8 mouse cellular contexts compared by ENCODE assay signal in the genomic region with DNA sequence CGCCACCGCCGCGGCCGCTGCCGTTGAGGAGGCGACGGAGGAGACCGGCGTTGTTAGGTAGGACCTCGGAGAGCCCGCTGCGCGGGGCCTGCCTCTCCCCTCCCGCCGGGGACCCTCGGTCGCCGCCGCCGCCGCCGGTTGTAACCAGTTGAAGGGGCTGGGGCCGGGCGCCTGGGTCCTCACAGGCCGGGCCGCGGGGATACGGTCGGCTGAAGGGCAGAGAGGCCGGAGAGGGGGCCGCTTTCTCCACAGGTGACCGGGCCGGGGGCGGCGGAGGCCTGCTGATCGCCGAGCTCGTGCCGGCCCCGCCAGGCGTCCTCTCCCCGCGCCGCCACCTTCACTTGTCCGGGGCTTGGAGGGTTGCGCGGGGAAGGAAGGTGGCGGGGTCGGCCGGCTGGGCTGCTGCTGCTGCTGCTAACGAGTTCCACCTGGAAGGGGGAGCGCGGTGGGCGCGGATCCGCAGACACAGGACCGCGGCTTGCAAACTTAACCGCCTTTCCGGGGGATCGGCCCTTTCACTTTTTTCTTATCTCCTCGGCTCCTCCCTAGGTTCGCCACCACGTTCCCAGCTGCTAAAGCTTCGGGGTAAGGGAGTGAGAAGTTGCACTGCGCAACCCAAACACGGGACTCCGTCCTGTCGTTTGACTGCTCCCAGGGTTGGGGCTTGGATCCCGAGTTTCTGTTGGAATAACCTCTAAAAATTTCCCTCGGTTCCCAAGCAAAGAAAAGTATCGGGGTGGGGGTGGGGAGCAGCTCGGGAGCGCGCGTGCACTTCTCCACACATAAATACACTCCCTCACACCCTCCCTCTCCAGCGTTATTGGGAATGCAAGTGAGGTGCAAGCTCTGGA. TPM values are rescaled to one million over a fixed set of nuclear protein-coding genes. Genes with fewer than 3 reads are reported as not detected.
DNase-seq lines count a peak whose midpoint lies in the region; ATAC-seq and TF ChIP-seq lines count a peak whose summit lies in the region.

No protein-coding gene starts in this region.

- peak overlapping the region; percentile 91 for H3K27ac ChIP-seq in embryonic fibroblast, embryonic 13.5 days (ENCODE audit: insufficient read depth, low read length)
- peak overlapping the region; percentile 90 to 99 for H3K27ac ChIP-seq in heart, embryonic 14.5 days (replicated peaks in 1 of 2; ENCODE audit: control insufficient read depth in 1 of 2, insufficient read depth in 1 of 2, low read depth in 2 of 2, low read length in 2 of 2)
- peak overlapping the region; percentile 100 for H3K27ac ChIP-seq in kidney, postnatal 0 days
- H3K27ac ChIP-seq in liver, embryonic 15.5 days (replicated peaks), result peak overlapping the region; percentile 84
- H3K27ac ChIP-seq in neural tube, embryonic 12.5 days, result peak overlapping the region; percentile 98

- under 1% methylated on average over 59 of the region's 78 CpGs for WGBS in heart, embryonic 14.5 days
- under 1% methylated on average over 61 of the region's 78 CpGs for WGBS in kidney, postnatal 0 days
- under 1% methylated on average over 69 of the region's 78 CpGs for WGBS in liver, embryonic 15.5 days (ENCODE audit: insufficient replicate concordance)
- WGBS in neural tube, embryonic 12.5 days, result under 1% methylated on average over 67 of the region's 78 CpGs

- H3K4me1 ChIP-seq in embryonic fibroblast, embryonic 13.5 days (ENCODE audit: control insufficient read depth, insufficient read depth, low read length), result no peaks in the 10 kb centered on the region
- peaks cover 0 to 13% of the 10 kb centered on the region in 2 experiments; a peak in 2 of 4 replicates for H3K4me1 ChIP-seq in heart, embryonic 14.5 days (ENCODE audit: control insufficient read depth in 2 of 2, insufficient read depth in 2 of 2, low read length in 2 of 2)
- no peaks in the 10 kb centered on the region for H3K4me1 ChIP-seq in kidney, postnatal 0 days (replicated peaks; ENCODE audit: insufficient read depth, low read length)
- H3K4me1 ChIP-seq in liver, embryonic 15.5 days (replicated peaks), result peaks cover 9% of the 10 kb centered on the region; the same call in 1 of the 2 replicates
- H3K4me1 ChIP-seq in neural tube, embryonic 12.5 days, result peaks cover 8% of the 10 kb centered on the region; the same call in 1 of the 2 replicates

- no peaks in the 10 kb centered on the region for H3K27me3 ChIP-seq in heart, embryonic 14.5 days (ENCODE audit: control insufficient read depth, insufficient read depth, low read length)
- no peaks in the 10 kb centered on the region for H3K27me3 ChIP-seq in kidney, postnatal 0 days (ENCODE audit: insufficient read depth, low read length)
- H3K27me3 ChIP-seq in liver, embryonic 15.5 days, result peaks cover 14% of the 10 kb centered on the region
- no peaks in the 10 kb centered on the region for H3K27me3 ChIP-seq in neural tube, embryonic 12.5 days (replicated peaks)

- no peaks in the 10 kb centered on the region for H3K36me3 ChIP-seq in heart, embryonic 14.5 days (ENCODE audit: control insufficient read depth, insufficient read depth, low read length)
- no peaks in the 10 kb centered on the region for H3K36me3 ChIP-seq in kidney, postnatal 0 days (ENCODE audit: insufficient read depth, low read length)
- H3K36me3 ChIP-seq in liver, embryonic 15.5 days (replicated peaks), result no peaks in the 10 kb centered on the region
- H3K36me3 ChIP-seq in neural tube, embryonic 12.5 days, result no peaks in the 10 kb centered on the region

- no peak for TF ChIP-seq CTCF in embryonic fibroblast, embryonic 13.5 days (IDR thresholded peaks at IDR 0.05; ENCODE audit: borderline replicate concordance, insufficient read depth, low read length)
- no peak for TF ChIP-seq CTCF in kidney, postnatal 0 days (IDR thresholded peaks at IDR 0.05; ENCODE audit: low read depth)

- peak overlapping the region; percentile 61 for H3K4me3 ChIP-seq in embryonic fibroblast, embryonic 13.5 days (ENCODE audit: insufficient read depth, low read length)
- H3K4me3 ChIP-seq in heart, embryonic 14.5 days (ENCODE audit: control insufficient read depth in 1 of 2, insufficient read depth in 1 of 2, low read depth in 1 of 2, low read length in 2 of 2), result peak overlapping the region; percentile 66 to 98
- H3K4me3 ChIP-seq in kidney, postnatal 0 days (replicated peaks; ENCODE audit: low read depth, low read length), result peak overlapping the region; percentile 89
- H3K4me3 ChIP-seq in liver, embryonic 15.5 days (replicated peaks), result peak overlapping the region; percentile 81
- H3K4me3 ChIP-seq in neural tube, embryonic 12.5 days, result peak overlapping the region; percentile 88

- peak overlapping the region; percentile 83 for H3K4me2 ChIP-seq in heart, embryonic 14.5 days (ENCODE audit: low read length)
- peak overlapping the region; percentile 69 for H3K4me2 ChIP-seq in kidney, postnatal 0 days (ENCODE audit: low read length)
- H3K4me2 ChIP-seq in liver, embryonic 15.5 days, result peak overlapping the region; percentile 92
- H3K4me2 ChIP-seq in neural tube, embryonic 12.5 days (replicated peaks), result peak overlapping the region; percentile 70

- peak overlapping the region; percentile 100 for H3K9ac ChIP-seq in heart, embryonic 14.5 days (ENCODE audit: low read length)
- peak overlapping the region; percentile 99 for H3K9ac ChIP-seq in kidney, postnatal 0 days (ENCODE audit: low read depth, low read length)
- H3K9ac ChIP-seq in liver, embryonic 15.5 days, result peak overlapping the region; percentile 72
- peak overlapping the region; percentile 96 for H3K9ac ChIP-seq in neural tube, embryonic 12.5 days

- ATAC-seq in heart, embryonic 14.5 days (ENCODE audit: insufficient number of reproducible peaks, insufficient read depth, low FRiP score, low read depth), result peak; percentile 4; the same call in 1 of the 2 replicates
- peak; percentile 15 for ATAC-seq in kidney, postnatal 0 days (replicated peaks; ENCODE audit: low FRiP score, low read depth)
- peak; percentile 3; the same call in 1 of the 2 replicates for ATAC-seq in liver, embryonic 15.5 days (ENCODE audit: insufficient read depth)
- ATAC-seq in neural tube, embryonic 12.5 days (ENCODE audit: low FRiP score, low read depth), result peak; percentile 35

- no peaks in the 10 kb centered on the region for H3K9me3 ChIP-seq in heart, embryonic 14.5 days (ENCODE audit: control insufficient read depth, low read length)
- no peaks in the 10 kb centered on the region for H3K9me3 ChIP-seq in kidney, postnatal 0 days (replicated peaks; ENCODE audit: low read length)
- H3K9me3 ChIP-seq in liver, embryonic 15.5 days (replicated peaks), result no peaks in the 10 kb centered on the region
- H3K9me3 ChIP-seq in neural tube, embryonic 12.5 days, result no peaks in the 10 kb centered on the region

- TF ChIP-seq POLR2A in embryonic fibroblast, embryonic 13.5 days (IDR thresholded peaks at IDR 0.05; ENCODE audit: low read depth, low read length), result 0 out of 2 replicates have a peak, but pooled peaks have one; percentile 28

- DNase-seq in CD4-positive, CD25-positive, alpha-beta regulatory T cell, adult 2 months (ENCODE audit: low read depth, low spot score), result peak; percentile 59
- DNase-seq in adrenal gland, adult 8-10 months, result peak; percentile 31
- peak; percentile 71 for DNase-seq in kidney, postnatal 0 days (ENCODE audit: low spot score)
- peak; percentile 54 for DNase-seq in thymus, postnatal 0 days (ENCODE audit: low spot score)

RNA-seq across cellular contexts. Expression of a gene that starts 0.8 kb away (rescaled TPM):
- 100 to 1,000 TPM in 1 of 4 experiments, 10 to 100 TPM in 3; 59.8 to 108 (median 84.4) TPM for total RNA-seq in adrenal gland, adult 8-10 months (2022)
- polyA plus RNA-seq in embryonic fibroblast, embryonic 13.5 days (2011; ENCODE audit: insufficient read length, low read depth, missing spikeins), result 95.6 and 121 TPM in 2 replicates
- 40.2 and 42.6 TPM in 2 replicates for polyA plus RNA-seq in heart, embryonic 14.5 days (2014; fragmentation: Nextera tagmentation; extraction: Ambion mirVana)
- polyA plus RNA-seq in kidney, postnatal 0 days (2015; fragmentation: Nextera tagmentation; extraction: Ambion mirVana), result 42.5 and 44.6 TPM in 2 replicates
- polyA plus RNA-seq in liver, embryonic 15.5 days (2015; fragmentation: Nextera tagmentation; extraction: Ambion mirVana), result 7.9 and 9.2 TPM in 2 replicates
- polyA plus RNA-seq in neural tube, embryonic 12.5 days (2016; fragmentation: Nextera tagmentation; extraction: Ambion mirVana), result 41.1 and 45.3 TPM in 2 replicates
- polyA plus RNA-seq in thymus, postnatal 0 days (2015; fragmentation: Nextera tagmentation; extraction: Ambion mirVana), result 12.9 and 14.6 TPM in 2 replicates

Comparison
In these comparisons a context has a peak if more than half of its experiments do, and no peak if none do; other contexts are left out.
1. Peak in every context shown above with its lines: DNase-seq, ATAC-seq, H3K4me3 ChIP-seq and H3K27ac ChIP-seq.